Mouse (Mus musculus) liver, postnatal 0 days (tissue): ENCODE results near the gene Izumo1r.

Experiments used
- CTCF ChIP-seq: sonication (generic); IDR thresholded peaks from 2 replicates; pipeline ENCODE4 v1.5.1; 2016; ENCODE audit warnings: antibody characterized with exemption, low read depth
- EP300 ChIP-seq: IDR thresholded peaks from 2 replicates; pipeline ENCODE4 v1.6.1; 2016; ENCODE audit warnings: antibody characterized with exemption, low read depth, mild to moderate bottlenecking

DNA sequence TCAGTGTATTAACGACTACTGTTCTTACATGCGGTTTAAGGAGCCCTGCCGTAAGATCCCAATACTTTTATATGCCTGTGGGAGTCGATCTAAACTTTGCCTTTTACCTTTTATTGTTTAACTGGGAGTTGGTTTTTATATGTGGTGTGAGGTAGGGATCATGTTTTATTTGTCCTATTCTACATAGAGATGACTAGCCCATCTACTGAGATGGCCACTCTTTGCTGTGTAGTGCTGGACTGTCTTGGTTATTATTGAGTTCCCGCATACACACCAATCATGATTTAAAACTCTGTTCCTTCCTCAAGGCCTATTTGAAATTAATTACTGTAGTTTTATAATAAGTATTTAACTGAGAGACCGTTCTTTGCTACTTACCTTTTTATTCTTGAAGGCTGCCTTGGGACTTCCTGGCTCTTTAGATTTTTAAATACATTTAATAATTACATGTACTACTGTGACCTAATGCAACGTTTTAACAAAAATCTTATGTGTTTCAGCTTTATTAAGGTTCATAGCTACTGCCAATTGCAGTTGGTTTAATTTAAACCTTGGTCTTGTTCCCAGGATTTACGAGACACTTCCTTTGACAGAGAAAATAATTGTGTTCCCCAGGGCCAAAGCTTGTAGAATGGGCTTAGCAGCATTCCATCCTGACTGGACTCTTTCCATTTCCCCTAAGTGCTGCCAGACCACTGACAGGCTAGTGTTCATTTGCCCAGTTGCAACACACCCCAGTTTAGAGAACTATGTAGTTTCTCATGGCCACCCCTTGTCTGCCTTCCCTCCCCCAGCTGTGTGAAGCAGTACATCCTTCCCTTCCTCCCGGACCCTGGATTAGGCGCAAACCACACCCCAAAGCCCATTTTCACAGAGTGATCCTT lies 61.6 kb downstream of the Izumo1r start:
- TF ChIP-seq EP300 (no peak), CTCF (no peak)
